Mouse (Mus musculus): Measurements from ENCODE around the gene Rasa3.

Gene Rasa3

GRCm38 (mm10) chr8:13550718-13551573 lies 126.5 kb downstream of the Rasa3 start:
- 54% methylated on average over 9 of the region's 9 CpGs for WGBS

- WGBS = 25% methylated on average over 9 of the region's 9 CpGs
These were observed 128.6 kb downstream of the Rasa3 start for GRCm38 (mm10) chr8:13548831-13549230.

GRCm38 (mm10) chr8:13548235-13548634 lies 129.2 kb downstream of the Rasa3 start:
- 39% methylated on average over 4 of the region's 4 CpGs for WGBS

DNA sequence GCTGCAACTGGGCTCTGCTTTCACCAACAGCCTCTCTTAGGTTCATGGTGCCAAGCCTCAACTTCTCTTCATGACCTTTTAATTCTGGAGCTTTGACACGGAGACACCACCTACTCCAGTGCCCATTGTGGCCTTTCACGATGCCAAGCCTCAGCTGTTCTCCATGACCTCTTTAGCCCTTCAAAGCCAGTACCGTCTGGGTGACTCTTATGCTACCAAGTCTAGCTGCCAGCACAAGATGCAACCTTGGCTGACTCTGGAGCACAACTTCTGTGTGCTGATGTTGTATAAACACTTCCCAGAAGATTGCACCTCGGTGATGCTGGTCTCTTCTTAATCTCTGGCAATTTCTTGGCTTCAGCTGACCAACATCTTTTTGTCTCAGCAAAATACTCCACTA lies 131.0 kb downstream of the Rasa3 start:
- 94% methylated on average over 4 of the region's 4 CpGs for WGBS

DNA sequence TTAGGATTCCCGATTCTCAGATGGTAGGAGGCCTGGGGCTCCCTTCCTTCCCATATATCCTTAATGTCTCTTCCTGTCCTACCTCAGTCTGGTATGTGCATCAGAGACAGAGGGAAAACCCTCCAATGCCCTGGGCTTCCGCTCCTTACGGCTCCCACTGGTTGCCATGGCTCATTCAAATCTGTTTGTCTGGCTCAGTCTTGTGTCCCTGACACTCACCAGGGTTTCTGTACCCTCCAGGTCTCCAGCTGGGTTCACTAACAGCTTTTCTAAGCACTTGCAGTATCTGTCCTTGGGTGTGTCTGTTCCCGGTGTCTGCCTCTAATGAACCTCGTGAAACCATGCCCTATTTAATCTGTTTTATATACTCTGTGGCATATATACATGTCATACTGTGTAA lies 135.9 kb downstream of the Rasa3 start:
- WGBS = 77% methylated on average over 5 of the region's 5 CpGs

DNA sequence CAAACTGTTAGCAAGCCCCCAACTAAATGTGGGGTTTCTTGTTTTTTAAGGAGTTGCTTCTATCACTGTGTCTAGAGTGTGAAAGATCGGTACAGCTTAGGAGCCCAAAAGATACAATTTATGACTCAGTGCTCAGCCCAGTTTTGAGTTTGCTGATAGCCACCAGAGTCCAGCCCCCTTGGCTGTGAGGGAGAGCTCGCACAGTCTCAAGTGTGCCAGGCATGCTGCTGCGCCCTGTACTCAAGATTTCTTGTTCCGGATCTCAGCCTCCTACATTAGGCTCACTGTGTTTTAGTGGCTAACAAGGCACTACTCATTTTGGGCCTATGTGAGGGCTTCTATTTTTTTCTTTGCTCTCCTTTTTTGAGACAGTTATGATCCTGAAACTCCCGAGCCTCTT lies 137.3 kb downstream of the Rasa3 start:
- 73% methylated on average over 5 of the region's 5 CpGs for WGBS

- 28% methylated on average over 6 of the region's 6 CpGs for WGBS
These were observed 138.6 kb downstream of the Rasa3 start for GRCm38 (mm10) chr8:13538821-13539220.

GRCm38 (mm10) chr8:13537102-13537501 lies 140.3 kb downstream of the Rasa3 start:
- WGBS = 77% methylated on average over 2 of the region's 2 CpGs

DNA sequence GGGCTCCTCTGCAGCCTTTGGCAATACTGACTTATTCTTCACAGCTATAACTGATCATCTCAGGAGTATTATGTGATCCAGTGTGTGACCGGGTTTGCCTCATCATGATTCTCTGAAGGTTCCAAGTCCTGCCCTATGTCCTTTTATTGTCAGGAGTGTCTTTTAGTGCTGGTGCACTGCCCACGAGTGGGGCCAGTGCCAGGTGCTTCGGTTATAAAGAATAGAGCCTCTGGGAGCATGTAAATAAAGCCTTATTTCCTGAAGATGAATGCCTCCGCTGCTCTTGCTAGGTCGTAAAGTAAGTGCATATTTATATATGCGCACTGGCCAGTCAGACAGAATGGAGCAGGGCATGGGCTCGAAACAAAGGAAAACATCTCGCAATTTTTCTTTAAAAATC lies 144.3 kb downstream of the Rasa3 start:
- 74% methylated on average over 8 of the region's 8 CpGs for WGBS

DNA sequence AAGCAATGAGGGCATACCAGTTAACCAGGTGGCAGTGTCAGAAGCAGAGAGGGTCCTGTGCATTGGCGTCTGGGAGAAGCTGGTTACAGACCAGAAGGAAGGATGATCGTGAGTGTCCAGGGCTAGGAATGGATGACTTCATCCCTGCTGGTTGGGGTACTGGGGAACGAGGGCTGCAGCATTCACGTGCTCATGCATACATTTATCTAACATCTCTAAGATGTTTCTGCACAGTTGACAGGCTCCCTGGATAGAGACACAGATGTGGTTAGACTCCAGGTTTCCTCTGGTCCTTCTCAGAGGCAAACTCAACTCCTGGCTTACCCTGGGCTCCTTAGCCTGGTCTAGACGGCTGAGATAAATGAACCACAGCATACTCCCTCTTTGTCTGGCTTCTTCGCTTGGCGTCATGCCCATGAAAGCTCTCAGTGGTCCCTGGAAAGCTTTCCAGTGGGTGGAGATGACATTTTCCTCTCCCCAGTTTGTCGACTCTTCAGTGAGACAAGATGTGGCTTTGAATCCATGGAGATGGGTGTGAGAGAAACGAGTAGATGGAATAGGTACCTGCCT lies 145.7 kb downstream of the Rasa3 start:
- WGBS = 44% methylated on average over 9 of the region's 9 CpGs

GRCm38 (mm10) chr8:13530941-13531340 lies 146.5 kb downstream of the Rasa3 start:
- 56% methylated on average over 5 of the region's 5 CpGs for WGBS

- WGBS = 72% methylated on average over 3 of the region's 3 CpGs
These were observed 147.0 kb downstream of the Rasa3 start for GRCm38 (mm10) chr8:13530401-13530800.

DNA sequence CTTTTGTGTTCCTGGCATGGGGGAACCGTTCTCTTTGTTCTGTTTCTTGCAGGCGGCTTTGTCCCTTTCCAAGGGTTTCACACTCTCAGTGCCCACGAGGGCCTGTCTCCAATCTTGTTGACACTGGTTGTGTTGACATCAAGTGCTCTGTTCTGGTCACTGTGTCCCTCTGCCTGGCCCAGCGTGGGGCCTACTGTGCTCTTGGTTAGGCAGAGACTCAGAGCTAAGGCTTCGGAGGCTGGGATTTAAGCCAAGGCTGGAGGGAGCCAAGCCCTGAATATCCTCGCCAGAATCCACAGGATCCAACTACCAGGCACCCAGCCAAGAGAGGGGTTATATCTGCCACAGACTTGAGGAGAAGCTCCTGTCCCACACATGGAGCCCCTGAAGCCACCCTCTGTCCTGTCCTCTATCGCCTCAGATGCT lies 147.5 kb downstream of the Rasa3 start:
- 33% methylated on average over 7 of the region's 7 CpGs for WGBS

DNA sequence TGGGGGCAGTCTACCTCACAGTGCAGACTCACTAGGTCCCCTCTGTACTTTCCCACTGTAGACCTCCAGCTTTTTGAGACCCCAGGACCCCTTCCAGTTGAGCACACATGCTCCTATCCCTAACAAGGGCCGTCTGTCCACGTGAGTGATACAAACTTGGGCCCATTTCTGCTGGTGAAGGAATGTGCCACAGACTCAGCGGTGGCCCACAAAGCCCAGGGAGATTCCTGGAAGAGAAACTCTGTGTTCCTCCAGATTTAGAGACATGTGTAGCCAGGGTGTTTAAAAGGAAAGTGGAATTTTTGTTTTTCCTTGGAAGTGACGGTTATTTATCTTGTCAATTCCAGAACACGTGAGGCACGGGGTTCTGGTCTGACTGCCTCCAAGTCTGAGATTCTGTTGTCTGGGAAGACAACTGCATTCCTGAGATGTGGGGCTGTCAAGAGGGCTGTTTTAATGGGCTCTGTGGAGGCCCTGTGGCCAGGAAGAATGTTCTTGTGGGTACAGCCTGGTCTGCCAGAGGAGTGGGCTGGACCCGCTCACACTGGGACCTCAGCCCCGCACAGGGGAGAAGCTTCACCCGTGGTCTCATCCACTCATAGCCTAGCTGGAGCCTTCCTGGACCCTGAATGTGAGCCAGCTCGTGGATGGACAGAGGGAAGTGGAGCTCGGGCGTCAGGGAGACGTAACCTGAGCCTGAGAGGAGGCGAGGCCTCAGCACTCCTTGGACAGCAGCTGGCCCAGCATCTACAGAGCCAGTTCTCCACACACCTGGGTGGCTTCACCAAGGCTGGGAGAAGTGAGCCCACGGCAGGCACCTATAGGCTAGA lies 148.2 kb downstream of the Rasa3 start:
- WGBS = 77% methylated on average over 15 of the region's 15 CpGs

GRCm38 (mm10) chr8:13521392-13521791 lies 156.0 kb downstream of the Rasa3 start:
- WGBS = 74% methylated on average over 7 of the region's 7 CpGs

GRCm38 (mm10) chr8:13520349-13520748 lies 157.1 kb downstream of the Rasa3 start:
- 72% methylated on average over 6 of the region's 6 CpGs for WGBS

DNA sequence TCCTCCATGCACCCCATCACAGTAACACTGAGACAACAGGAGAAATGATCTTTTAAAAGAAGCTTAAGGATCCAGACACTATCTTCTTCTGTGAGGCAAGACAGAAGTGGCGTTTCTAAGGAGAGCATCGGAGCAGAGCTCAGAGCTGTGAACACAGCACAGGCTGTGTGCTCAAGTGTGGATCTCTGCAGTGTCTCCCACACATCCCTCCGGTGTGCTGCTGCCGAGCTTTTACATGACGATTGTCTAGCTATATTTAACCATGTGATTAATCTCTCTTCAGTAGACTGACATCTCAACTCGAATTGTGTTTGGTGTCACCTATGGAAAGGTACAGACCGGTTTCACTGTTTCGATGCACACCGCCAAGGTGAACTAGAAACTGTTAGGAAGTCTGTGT lies 157.9 kb downstream of the Rasa3 start:
- WGBS = 47% methylated on average over 9 of the region's 9 CpGs

DNA sequence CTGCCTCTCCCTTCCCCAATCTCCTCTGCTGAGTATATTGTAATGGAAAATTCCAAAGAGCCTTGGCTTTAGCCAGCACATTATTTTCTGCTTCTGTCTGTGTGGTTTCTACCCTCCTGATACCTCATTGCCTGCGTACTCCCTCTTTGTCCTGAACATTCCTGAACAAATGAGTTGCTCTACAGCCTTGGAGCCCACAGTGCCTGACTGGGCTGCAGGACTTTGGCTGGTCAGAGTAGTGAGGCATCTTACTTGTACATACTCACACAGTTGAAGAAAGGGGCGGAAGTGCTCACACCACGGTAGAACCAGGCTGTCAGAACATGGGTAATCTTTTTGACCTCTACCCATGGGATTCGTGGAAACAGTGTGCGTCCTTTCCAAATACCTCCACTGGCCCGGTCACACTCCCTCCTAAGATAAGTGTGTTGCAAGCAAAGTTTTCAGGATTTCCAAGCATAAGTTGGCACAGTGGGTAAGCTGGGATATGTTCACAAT lies 160.1 kb downstream of the Rasa3 start:
- WGBS = 91% methylated on average over 6 of the region's 6 CpGs
